Mouse (Mus musculus) induced T-regulatory cell, adult 2 months (primary cell): Measurements from ENCODE around the gene Kdsr.

ENCODE experiments used
- DNase-seq: peaks from one replicate; pipeline ENCODE4 v3.0.0-alpha.2; 2012; ENCODE audit warnings: low read depth

Kdsr gene

GRCm38 (mm10) chr1:106692599-106692998 lies 66.9 kb downstream of the Kdsr start:
- DNase-seq: no peak

- DNase-seq: no peak
These were observed 68.6 kb downstream of the Kdsr start for GRCm38 (mm10) chr1:106690887-106691286.

- DNase-seq: peak; percentile 43
These were observed 71.4 kb downstream of the Kdsr start for GRCm38 (mm10) chr1:106688161-106688516.

- peak; percentile 54 for DNase-seq
These were observed 71.9 kb downstream of the Kdsr start for GRCm38 (mm10) chr1:106687435-106688160.

- peak; percentile 32 for DNase-seq
These were observed 73.8 kb downstream of the Kdsr start for GRCm38 (mm10) chr1:106685702-106686101.

GRCm38 (mm10) chr1:106684546-106684945 lies 75.0 kb downstream of the Kdsr start:
- no peak for DNase-seq

GRCm38 (mm10) chr1:106682829-106683228 lies 76.7 kb downstream of the Kdsr start:
- DNase-seq: no peak

- DNase-seq: no peak
These were observed 79.6 kb downstream of the Kdsr start for GRCm38 (mm10) chr1:106679800-106680515.

- peak; percentile 53 for DNase-seq
These were observed 81.5 kb downstream of the Kdsr start for GRCm38 (mm10) chr1:106678060-106678478.
